Comparison of ENCODE assay signal across 9 mouse cellular contexts in the genomic region with DNA sequence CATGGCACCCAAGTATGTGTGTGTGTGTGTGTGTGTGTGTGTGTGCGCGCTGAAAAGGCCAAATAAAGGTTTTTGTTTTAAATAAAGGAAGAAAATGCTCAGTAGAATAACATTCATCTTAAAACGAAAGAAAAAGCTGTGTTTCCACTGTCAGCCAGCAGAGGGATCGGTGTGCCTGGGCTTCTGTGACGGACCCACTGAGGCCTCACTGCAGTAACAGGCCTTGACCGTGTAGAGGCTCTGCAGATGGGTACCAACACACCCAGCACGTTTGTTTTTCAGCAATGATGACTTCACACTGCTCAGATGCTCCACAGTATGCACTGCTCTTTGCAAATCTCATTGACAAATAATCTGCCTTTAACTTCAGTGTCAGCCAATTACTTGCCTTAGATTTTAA. TPM values are rescaled to one million over a fixed set of nuclear protein-coding genes. Genes with fewer than 3 reads are reported as not detected.
DNase-seq lines count a peak whose midpoint lies in the region; ATAC-seq lines count a peak whose summit lies in the region.
"Had no signal": no experiment of that assay in that cellular context is flagged by ENCODE, and none has a peak within 500 bp of the region (broad histone marks: within the 10 kb centered on the region; RNA-seq: fewer than 3 reads in every experiment).

No protein-coding gene starts in this region.

- H3K9ac ChIP-seq in limb, embryonic 13.5 days = no peak overlapping the region
- no peak overlapping the region for H3K9ac ChIP-seq in midbrain, embryonic 16.5 days (ENCODE audit: low read depth, low read length)
- H3K9ac ChIP-seq in stomach, embryonic 14.5 days (replicated peaks; ENCODE audit: low read depth, low read length) = no peak overlapping the region

- peak; percentile 91 for ATAC-seq in common myeloid progenitor, adult 5-6 weeks (replicated peaks; ENCODE audit: low read depth, poor library complexity, severe bottlenecking)
- peak; percentile 91 for ATAC-seq in limb, embryonic 13.5 days (ENCODE audit: low FRiP score, low read depth)
- ATAC-seq in midbrain, embryonic 16.5 days = peak; percentile 84
- peak; percentile 74; the same call in 1 of the 2 replicates for ATAC-seq in stomach, embryonic 14.5 days (ENCODE audit: insufficient number of reproducible peaks, insufficient read depth, low FRiP score, low read depth)

- peak; percentile 22 for DNase-seq in ovary, adult 18-20 months (ENCODE audit: low spot score)
- DNase-seq in ovary, postnatal 10 days (ENCODE audit: low spot score) = no peak
- DNase-seq in gastrocnemius, postnatal 10 days = peak; percentile 60
- peak; percentile 68 for DNase-seq in kidney, adult 9 months

- WGBS in limb, embryonic 13.5 days = 25% methylated on average over 7 of the region's 7 CpGs
- 27% methylated on average over 7 of the region's 7 CpGs for WGBS in midbrain, embryonic 16.5 days
- 24% methylated on average over 7 of the region's 7 CpGs for WGBS in stomach, embryonic 14.5 days

- peaks cover 22% of the 10 kb centered on the region for H3K36me3 ChIP-seq in limb, embryonic 13.5 days
- peaks cover 8% of the 10 kb centered on the region for H3K36me3 ChIP-seq in midbrain, embryonic 16.5 days (ENCODE audit: control insufficient read depth, insufficient read depth, low read length)
- peaks cover 3% of the 10 kb centered on the region; the same call in 1 of the 2 replicates for H3K36me3 ChIP-seq in stomach, embryonic 14.5 days (ENCODE audit: control insufficient read depth, insufficient read depth, low read length)

- no peaks in the 10 kb centered on the region for H3K27me3 ChIP-seq in limb, embryonic 13.5 days
- H3K27me3 ChIP-seq in midbrain, embryonic 16.5 days (ENCODE audit: control insufficient read depth, insufficient read depth, low read depth, low read length) = no peaks in the 10 kb centered on the region
- no peaks in the 10 kb centered on the region for H3K27me3 ChIP-seq in stomach, embryonic 14.5 days (ENCODE audit: control insufficient read depth, insufficient read depth, low read length)

- no peak overlapping the region for H3K4me3 ChIP-seq in limb, embryonic 13.5 days
- no peak overlapping the region for H3K4me3 ChIP-seq in midbrain, embryonic 16.5 days (ENCODE audit: low read depth, low read length)
- no peak overlapping the region for H3K4me3 ChIP-seq in stomach, embryonic 14.5 days (ENCODE audit: low read depth, low read length)
- H3K4me3 ChIP-seq: myocyte had no signal

- no peaks in the 10 kb centered on the region for H3K9me3 ChIP-seq in limb, embryonic 13.5 days
- no peaks in the 10 kb centered on the region for H3K9me3 ChIP-seq in midbrain, embryonic 16.5 days (replicated peaks; ENCODE audit: control insufficient read depth, low read length, poor library complexity, severe bottlenecking)
- no peaks in the 10 kb centered on the region for H3K9me3 ChIP-seq in stomach, embryonic 14.5 days (ENCODE audit: control insufficient read depth, low read depth, low read length)

- H3K4me1 ChIP-seq in limb, embryonic 13.5 days = no peaks in the 10 kb centered on the region
- H3K4me1 ChIP-seq in midbrain, embryonic 16.5 days (ENCODE audit: control insufficient read depth, insufficient read depth, low read length) = no peaks in the 10 kb centered on the region
- no peaks in the 10 kb centered on the region for H3K4me1 ChIP-seq in stomach, embryonic 14.5 days (ENCODE audit: control insufficient read depth, insufficient read depth, low read length)

- H3K4me2 ChIP-seq in limb, embryonic 13.5 days (replicated peaks) = no peak overlapping the region
- H3K4me2 ChIP-seq in midbrain, embryonic 16.5 days (ENCODE audit: low read length) = no peak overlapping the region
- H3K4me2 ChIP-seq in stomach, embryonic 14.5 days (replicated peaks; ENCODE audit: low read depth, low read length) = no peak overlapping the region

- no peak overlapping the region for H3K27ac ChIP-seq in limb, embryonic 13.5 days
- H3K27ac ChIP-seq in midbrain, embryonic 16.5 days (ENCODE audit: low read length) = no peak overlapping the region
- H3K27ac ChIP-seq in stomach, embryonic 14.5 days (ENCODE audit: low read length) = no peak overlapping the region

RNA-seq across cellular contexts. Expression of a gene that starts 18.0 kb away (rescaled TPM):
- 0.73 TPM in 1 of 2 replicates, not detected in the other for total RNA-seq in common myeloid progenitor, adult 5-6 weeks (2017)
- 1 to 10 TPM in 1 of 2 experiments, under 1 TPM in 1; 0.96 to 1.5 TPM for total RNA-seq in gastrocnemius, postnatal 10 days (2021)
- 1.9 and 3.1 TPM in 2 replicates for polyA plus RNA-seq in limb, embryonic 13.5 days (2015; fragmentation: Nextera tagmentation; extraction: Ambion mirVana)
- 2.0 and 2.5 TPM in 2 replicates for polyA plus RNA-seq in midbrain, embryonic 16.5 days (2015; fragmentation: Nextera tagmentation; extraction: Ambion mirVana)
- 3.4 and 3.6 TPM in 2 replicates for polyA plus RNA-seq in stomach, embryonic 14.5 days (2014; fragmentation: Nextera tagmentation; extraction: Ambion mirVana)

RNA-seq across cellular contexts. Expression of a gene that starts 43.1 kb away (rescaled TPM):
- 3.2 and 4.6 TPM in 2 replicates for total RNA-seq in common myeloid progenitor, adult 5-6 weeks (2017)
- total RNA-seq in gastrocnemius, postnatal 10 days (2021) = 1 to 10 TPM; 2.0 to 2.2 TPM
- 7.5 and 7.8 TPM in 2 replicates for polyA plus RNA-seq in limb, embryonic 13.5 days (2015; fragmentation: Nextera tagmentation; extraction: Ambion mirVana)
- 33.7 and 34.1 TPM in 2 replicates for polyA plus RNA-seq in midbrain, embryonic 16.5 days (2015; fragmentation: Nextera tagmentation; extraction: Ambion mirVana)
- polyA plus RNA-seq in stomach, embryonic 14.5 days (2014; fragmentation: Nextera tagmentation; extraction: Ambion mirVana) = 14.7 and 16.9 TPM in 2 replicates
